Mouse (Mus musculus) embryonic facial prominence, embryonic 12.5 days (tissue): ENCODE measurements around the gene Fbxw9. TPM values are rescaled to one million over a fixed set of nuclear protein-coding genes. Genes with fewer than 3 reads are reported as not detected.

Source experiments
- ATAC-seq: fragments of 200-750 bp; cut with Nextera tagmentation; 2 replicates; pipeline ENCODE4 v1.8.0; 2017; ENCODE audit not compliant: insufficient number of reproducible peaks, insufficient read depth, low FRiP score, low TSS enrichment
- H3K27ac ChIP-seq: fragments of 300-500 bp; sonication (generic); 2 replicates; pipeline ENCODE4 v1.5.1; 2016; ENCODE audit warnings: mild to moderate bottlenecking
- H3K27me3 ChIP-seq: fragments of 300-500 bp; sonication (generic); 2 replicates; pipeline ENCODE4 v1.6.1; 2016; ENCODE audit warnings: mild to moderate bottlenecking, moderate library complexity
- H3K36me3 ChIP-seq: fragments of 300-500 bp; sonication (generic); 2 replicates; pipeline ENCODE4 v1.6.1; 2016; ENCODE audit warnings: mild to moderate bottlenecking
- H3K4me1 ChIP-seq: fragments of 300-500 bp; sonication (generic); 2 replicates; pipeline ENCODE4 v1.6.1; 2016
- H3K4me2 ChIP-seq: fragments of 300-500 bp; sonication (generic); replicated peaks from 2 replicates; pipeline ENCODE4 v1.6.1; 2016; ENCODE audit warnings: mild to moderate bottlenecking, moderate library complexity
- H3K4me3 ChIP-seq: fragments of 300-500 bp; sonication (generic); 2 replicates; pipeline ENCODE4 v1.5.1; 2016; ENCODE audit warnings: mild to moderate bottlenecking
- H3K9ac ChIP-seq: fragments of 300-500 bp; sonication (generic); 2 replicates; pipeline ENCODE4 v1.6.1; 2016; ENCODE audit warnings: mild to moderate bottlenecking, moderate library complexity
- H3K9me3 ChIP-seq: fragments of 300-500 bp; sonication (generic); 2 replicates; pipeline ENCODE4 v1.6.1; 2016; ENCODE audit warnings: mild to moderate bottlenecking, moderate library complexity
- WGBS: fragments of 180-500 bp; shearing (Covaris S2); methylation state at CpG from one replicate; pipeline ENCODE4 v1.1.7; 2016; 5-methylcytosine and 5-hydroxymethylcytosine counted together
- polyA plus RNA-seq: library from polyadenylated mRNA; unstranded; fragments of >200 nt; fragmentation: Nextera tagmentation; extraction: Ambion mirVana; gene quantifications from 2 replicates; pipeline ENCODE4 v1.2.1, GENCODE M21; 2016

Gene Fbxw9
- polyA plus RNA-seq, 1 experiment from 2014 or later: 32.8 TPM

- Histone ChIP-seq H3K27me3 (no peaks in the 10 kb centered on the region), H3K4me3 (peak overlapping the region; percentile 96), H3K27ac (peak overlapping the region; percentile 91), H3K4me1 (peaks cover 34% of the 10 kb centered on the region), H3K9ac (peak overlapping the region; percentile 99), H3K36me3 (peaks cover 52% of the 10 kb centered on the region), H3K9me3 (no peaks in the 10 kb centered on the region), H3K4me2 (peak overlapping the region; percentile 97)
- no peak for ATAC-seq
- WGBS: 2% methylated on average over 13 of the region's 13 CpGs
Observed at GRCm38 (mm10) chr8:85027516-85027855, 32.4 kb upstream of the Fbxw9 start.

- H3K4me2 ChIP-seq: peak overlapping the region; percentile 97
- peak overlapping the region; percentile 99 for H3K9ac ChIP-seq
- H3K27me3 ChIP-seq: no peaks in the 10 kb centered on the region
- peak overlapping the region; percentile 23; the same call in 1 of the 2 replicates for H3K27ac ChIP-seq
- no peak for ATAC-seq
- peaks cover 34% of the 10 kb centered on the region for H3K4me1 ChIP-seq
- peak overlapping the region; percentile 96 for H3K4me3 ChIP-seq
- H3K9me3 ChIP-seq: no peaks in the 10 kb centered on the region
- 30% methylated on average over 2 of the region's 2 CpGs for WGBS
- H3K36me3 ChIP-seq: peaks cover 52% of the 10 kb centered on the region
Observed at GRCm38 (mm10) chr8:85027922-85028321, 31.9 kb upstream of the Fbxw9 start.

GRCm38 (mm10) chr8:85029271-85029670, 30.6 kb upstream of the Fbxw9 start:
- H3K36me3 ChIP-seq: peaks cover 48% of the 10 kb centered on the region
- H3K9ac ChIP-seq: no peak overlapping the region; the same call in 1 of the 2 replicates
- H3K4me2 ChIP-seq: peak overlapping the region; percentile 97

GRCm38 (mm10) chr8:85032622-85033311, 27.1 kb upstream of the Fbxw9 start:
- Histone ChIP-seq H3K4me2 (no peak overlapping the region), H3K36me3 (peaks cover 48% of the 10 kb centered on the region), H3K27me3 (no peaks in the 10 kb centered on the region), H3K4me1 (peaks cover 23% of the 10 kb centered on the region), H3K4me3 (no peak overlapping the region), H3K9ac (no peak overlapping the region), H3K27ac (no peak overlapping the region), H3K9me3 (no peaks in the 10 kb centered on the region)
- ATAC-seq: no peak
- WGBS: 86% methylated on average over 4 of the region's 4 CpGs

More at GRCm38 (mm10) chr8:85029271-85029670, 30.6 kb upstream of the Fbxw9 start:
- Histone ChIP-seq H3K27me3 (no peaks in the 10 kb centered on the region), H3K4me3 (no peak overlapping the region), H3K27ac (0 out of 2 replicates have a peak overlapping the region, but pooled peaks have one; percentile 23), H3K4me1 (peaks cover 30% of the 10 kb centered on the region), H3K9me3 (no peaks in the 10 kb centered on the region)
- WGBS: 88% methylated on average over 13 of the region's 14 CpGs
- ATAC-seq: no peak

- H3K36me3 ChIP-seq: peaks cover 46% of the 10 kb centered on the region
- WGBS: 51% methylated on average over 1 of the region's 1 CpGs
Observed at GRCm38 (mm10) chr8:85033867-85034266, 26.0 kb upstream of the Fbxw9 start.

GRCm38 (mm10) chr8:85034764-85035163, 25.1 kb upstream of the Fbxw9 start:
- H3K4me1 ChIP-seq: peaks cover 19% of the 10 kb centered on the region
- no peak for ATAC-seq
- peak overlapping the region; percentile 72 for H3K9ac ChIP-seq
- 0 out of 2 replicates have a peak overlapping the region, but pooled peaks have one; percentile 100 for H3K27ac ChIP-seq
- H3K36me3 ChIP-seq: peaks cover 37% of the 10 kb centered on the region
- H3K27me3 ChIP-seq: no peaks in the 10 kb centered on the region
- H3K4me2 ChIP-seq: peak overlapping the region; percentile 78
- peak overlapping the region; percentile 87 for H3K4me3 ChIP-seq
- H3K9me3 ChIP-seq: no peaks in the 10 kb centered on the region
- WGBS: 4% methylated on average over 13 of the region's 13 CpGs

More at GRCm38 (mm10) chr8:85033867-85034266, 26.0 kb upstream of the Fbxw9 start:
- Histone ChIP-seq H3K4me2 (no peak overlapping the region), H3K9me3 (no peaks in the 10 kb centered on the region), H3K4me3 (no peak overlapping the region), H3K4me1 (peaks cover 20% of the 10 kb centered on the region), H3K27ac (no peak overlapping the region), H3K27me3 (no peaks in the 10 kb centered on the region), H3K9ac (no peak overlapping the region)
- ATAC-seq: no peak

- peaks cover 37% of the 10 kb centered on the region for H3K36me3 ChIP-seq
- peak overlapping the region; percentile 100 for H3K27ac ChIP-seq
Observed at GRCm38 (mm10) chr8:85035165-85035727, 24.6 kb upstream of the Fbxw9 start.

GRCm38 (mm10) chr8:85035728-85036310, 24.0 kb upstream of the Fbxw9 start:
- Histone ChIP-seq H3K4me3 (peak overlapping the region; percentile 87), H3K4me1 (peaks cover 19% of the 10 kb centered on the region), H3K36me3 (peaks cover 38% of the 10 kb centered on the region), H3K9me3 (no peaks in the 10 kb centered on the region), H3K27ac (peak overlapping the region; percentile 100), H3K9ac (peak overlapping the region; percentile 72), H3K4me2 (peak overlapping the region; percentile 78), H3K27me3 (no peaks in the 10 kb centered on the region)
- ATAC-seq: no peak
- under 1% methylated on average over 15 of the region's 15 CpGs for WGBS

More at GRCm38 (mm10) chr8:85035165-85035727, 24.6 kb upstream of the Fbxw9 start:
- no peaks in the 10 kb centered on the region for H3K9me3 ChIP-seq
- 7% methylated on average over 12 of the region's 12 CpGs for WGBS
- H3K4me3 ChIP-seq: peak overlapping the region; percentile 87
- ATAC-seq: no peak
- H3K27me3 ChIP-seq: no peaks in the 10 kb centered on the region
- peaks cover 19% of the 10 kb centered on the region for H3K4me1 ChIP-seq
- H3K9ac ChIP-seq: peak overlapping the region; percentile 72
- peak overlapping the region; percentile 78 for H3K4me2 ChIP-seq

GRCm38 (mm10) chr8:85036381-85036717, 23.5 kb upstream of the Fbxw9 start:
- Histone ChIP-seq H3K27ac (peak overlapping the region; percentile 100), H3K4me1 (peaks cover 19% of the 10 kb centered on the region), H3K36me3 (peaks cover 40% of the 10 kb centered on the region)

GRCm38 (mm10) chr8:85036718-85037365, 23.0 kb upstream of the Fbxw9 start, which contains the start of gene Tnpo2:
TSS of gene Tnpo2 (plus strand) at chr8:85036915.
- Histone ChIP-seq H3K4me2 (peak within 1 kb of the TSS; percentile 91), H3K9me3 (no peaks in the 10 kb centered on the region), H3K9ac (peak within 1 kb of the TSS; percentile 96), H3K36me3 (peaks cover 40% of the 10 kb centered on the region), H3K4me1 (peaks cover 19% of the 10 kb centered on the region), H3K27me3 (no peaks in the 10 kb centered on the region), H3K27ac (peak within 1 kb of the TSS; percentile 100), H3K4me3 (peak within 1 kb of the TSS; percentile 87)
- WGBS: under 1% methylated on average over 59 of the region's 59 CpGs
- ATAC-seq: peak; percentile 81

More at GRCm38 (mm10) chr8:85036381-85036717, 23.5 kb upstream of the Fbxw9 start:
- peak overlapping the region; percentile 78 for H3K4me2 ChIP-seq
- no peaks in the 10 kb centered on the region for H3K9me3 ChIP-seq
- peak overlapping the region; percentile 72 for H3K9ac ChIP-seq
- under 1% methylated on average over 9 of the region's 9 CpGs for WGBS
- H3K4me3 ChIP-seq: peak overlapping the region; percentile 87
- ATAC-seq: no peak
- H3K27me3 ChIP-seq: no peaks in the 10 kb centered on the region

GRCm38 (mm10) chr8:85037366-85037680, 22.5 kb upstream of the Fbxw9 start:
- WGBS: 1% methylated on average over 14 of the region's 14 CpGs

More at GRCm38 (mm10) chr8:85037366-85037680, 22.5 kb upstream of the Fbxw9 start:
- peaks cover 40% of the 10 kb centered on the region for H3K36me3 ChIP-seq
- peak overlapping the region; percentile 96 for H3K9ac ChIP-seq
- H3K27me3 ChIP-seq: no peaks in the 10 kb centered on the region
- peaks cover 19% of the 10 kb centered on the region for H3K4me1 ChIP-seq
- H3K4me2 ChIP-seq: peak overlapping the region; percentile 91
- no peaks in the 10 kb centered on the region for H3K9me3 ChIP-seq
- H3K4me3 ChIP-seq: peak overlapping the region; percentile 87
- peak overlapping the region; percentile 100 for H3K27ac ChIP-seq
- peak; percentile 69 for ATAC-seq
